Mouse (Mus musculus): ENCODE measurements at regions not wholly inside any gene's neighbourhood (a gene's known extent, or its start where the extent isn't known, plus 50 kb on each side); places are given as distances from the start of the nearest gene placed in this dataset.
A peak's percentile ranks its signal among the peaks of the same experiment; 100 is the strongest.

GRCm38 (mm10) chr4:142388476-142388875, 149.3 kb upstream of the Kazn start:
- no peak for DNase-seq (ENCODE audit: low spot score)

GRCm38 (mm10) chr4:142381168-142381567, 142.0 kb upstream of the Kazn start:
- DNase-seq (ENCODE audit: low spot score): no peak

GRCm38 (mm10) chr4:142378452-142378851, 139.3 kb upstream of the Kazn start:
- DNase-seq (ENCODE audit: low spot score): no peak

DNA sequence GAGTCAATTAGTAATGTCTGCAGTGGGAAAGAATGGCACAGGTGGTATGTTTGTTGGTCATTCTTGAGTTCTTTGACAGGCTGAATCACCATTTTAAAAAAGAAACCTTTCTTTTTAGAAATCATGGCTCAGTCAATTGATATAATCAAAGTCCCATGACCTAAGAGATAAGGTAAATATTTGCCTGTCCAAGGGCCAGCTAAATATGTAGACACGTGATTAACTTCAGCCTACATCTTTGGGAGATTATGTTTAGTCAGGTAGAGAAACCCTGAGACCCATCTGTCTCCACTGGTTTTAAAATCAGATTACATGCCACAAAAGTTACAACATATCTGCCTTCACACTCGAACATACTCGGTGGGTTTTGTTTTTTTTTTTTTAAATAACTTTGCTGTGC, 128.6 kb upstream of the Kazn start:
- DNase-seq (ENCODE audit: low spot score): no peak

DNA sequence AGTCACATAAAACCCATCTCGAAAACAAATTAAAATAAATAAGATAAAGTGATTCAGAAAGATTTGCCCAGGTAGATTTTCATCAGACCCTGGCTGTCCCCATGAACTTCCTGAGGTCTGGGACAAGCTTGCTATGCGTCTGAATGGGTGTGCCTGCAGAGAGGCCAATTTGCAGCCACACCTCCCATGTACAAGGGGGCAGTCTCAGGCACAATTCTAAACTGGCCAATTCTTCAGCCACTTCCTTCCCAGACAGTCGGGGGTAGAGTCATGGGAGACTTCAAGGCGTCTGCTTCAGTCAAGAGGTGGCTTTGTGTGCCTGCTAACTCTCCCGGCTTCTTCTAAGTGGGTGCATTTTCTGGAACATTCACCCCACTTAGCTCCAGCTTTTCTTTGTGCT, 122.9 kb upstream of the Kazn start:
- no peak for DNase-seq (ENCODE audit: low spot score)

GRCm38 (mm10) chr4:142358866-142359265, 119.7 kb upstream of the Kazn start:
- no peak for DNase-seq (ENCODE audit: low spot score)

- DNase-seq (ENCODE audit: low spot score): no peak
Observed at GRCm38 (mm10) chr4:142355387-142355786, 116.2 kb upstream of the Kazn start.

DNA sequence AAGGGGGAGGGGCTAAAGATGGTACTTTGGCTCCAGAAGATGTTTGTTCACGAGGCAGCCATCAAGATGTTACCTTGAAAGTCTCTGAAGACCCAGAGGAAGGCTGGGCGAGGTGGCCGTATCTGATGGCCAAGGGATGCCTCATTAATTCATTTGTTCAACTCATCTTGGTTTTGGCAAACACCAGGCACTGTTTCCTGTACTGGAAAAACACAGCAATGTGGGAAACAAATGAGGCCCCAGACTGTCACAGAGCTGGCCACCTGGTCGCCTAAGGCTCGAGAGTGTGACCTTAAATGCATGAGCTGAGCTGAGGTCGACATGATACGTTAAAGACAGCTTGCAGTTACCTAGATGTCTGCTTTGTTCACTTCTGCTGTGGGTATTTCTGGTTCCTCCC, 114.3 kb upstream of the Kazn start:
- no peak for DNase-seq (ENCODE audit: low spot score)

- no peak for DNase-seq (ENCODE audit: low spot score)
Observed at GRCm38 (mm10) chr4:142351831-142352230, 112.6 kb upstream of the Kazn start.

GRCm38 (mm10) chr4:142350986-142351385, 111.8 kb upstream of the Kazn start:
- DNase-seq (ENCODE audit: low spot score): no peak

GRCm38 (mm10) chr4:142348910-142349309, 109.7 kb upstream of the Kazn start:
- peak; percentile 21 for DNase-seq (ENCODE audit: low spot score)

GRCm38 (mm10) chr4:142342482-142343206, 103.4 kb upstream of the Kazn start:
- DNase-seq (ENCODE audit: low spot score): no peak

GRCm38 (mm10) chr4:142341305-142341704, 102.1 kb upstream of the Kazn start:
- DNase-seq (ENCODE audit: low spot score): no peak

DNA sequence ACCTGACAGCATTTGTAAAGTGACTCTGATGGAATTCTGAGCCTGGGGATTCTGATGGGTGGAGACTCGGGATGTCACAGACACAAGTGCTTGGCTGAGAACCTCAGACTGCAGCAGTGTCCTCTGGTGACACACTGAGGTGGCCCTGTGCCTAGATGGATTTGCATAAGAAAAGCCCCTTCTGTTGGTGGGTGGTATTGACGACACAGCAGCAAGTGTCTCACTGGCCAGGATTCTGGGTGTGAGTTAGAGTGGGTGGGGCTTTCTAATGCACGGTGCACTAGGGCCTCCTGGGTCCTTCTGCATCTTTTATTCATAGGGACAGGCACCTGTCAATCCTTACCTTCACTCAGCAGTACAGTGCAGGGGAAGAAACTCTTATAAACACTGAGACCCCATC, 100.9 kb upstream of the Kazn start:
- DNase-seq (ENCODE audit: low spot score): no peak

DNA sequence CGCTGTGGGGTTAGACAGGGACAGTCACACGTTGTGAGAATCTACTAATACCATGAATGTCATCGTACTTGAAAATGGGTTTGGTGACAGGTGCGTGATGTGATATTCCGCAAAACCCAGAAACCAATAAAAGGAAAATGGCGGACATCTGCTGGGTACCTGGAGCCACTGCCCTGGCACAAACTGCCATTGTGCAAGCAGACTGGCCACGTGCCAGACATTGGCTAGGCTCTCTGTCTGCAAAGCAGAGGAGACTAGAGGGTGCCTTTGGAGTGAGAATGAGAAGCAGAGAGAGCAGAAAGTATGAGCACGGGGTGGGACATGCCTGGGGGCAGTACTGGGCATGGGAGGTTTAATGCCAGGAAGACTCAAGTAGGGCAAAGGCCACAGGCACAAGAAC, 98.5 kb upstream of the Kazn start:
- no peak for DNase-seq (ENCODE audit: low spot score)

DNA sequence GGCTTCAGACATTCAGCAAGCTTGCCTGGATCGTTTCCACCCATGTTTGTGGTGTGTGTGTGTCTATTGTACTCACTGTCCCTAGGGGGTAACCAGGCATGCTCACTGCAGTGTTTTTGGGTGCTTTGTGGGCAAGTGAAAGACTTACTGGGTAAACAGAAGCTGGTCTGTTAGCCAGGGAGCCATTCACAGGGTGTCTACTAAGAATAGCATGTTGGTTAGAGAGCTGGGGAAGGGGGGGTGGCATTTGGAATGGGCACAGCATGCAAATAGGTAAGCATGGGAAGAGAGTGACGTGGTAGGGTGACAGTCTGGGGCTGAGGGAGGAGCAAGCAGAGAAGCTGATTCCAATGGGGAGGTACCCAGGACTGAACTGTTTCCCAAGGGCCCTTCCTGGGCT, 97.7 kb upstream of the Kazn start:
- DNase-seq (ENCODE audit: low spot score): no peak

DNA sequence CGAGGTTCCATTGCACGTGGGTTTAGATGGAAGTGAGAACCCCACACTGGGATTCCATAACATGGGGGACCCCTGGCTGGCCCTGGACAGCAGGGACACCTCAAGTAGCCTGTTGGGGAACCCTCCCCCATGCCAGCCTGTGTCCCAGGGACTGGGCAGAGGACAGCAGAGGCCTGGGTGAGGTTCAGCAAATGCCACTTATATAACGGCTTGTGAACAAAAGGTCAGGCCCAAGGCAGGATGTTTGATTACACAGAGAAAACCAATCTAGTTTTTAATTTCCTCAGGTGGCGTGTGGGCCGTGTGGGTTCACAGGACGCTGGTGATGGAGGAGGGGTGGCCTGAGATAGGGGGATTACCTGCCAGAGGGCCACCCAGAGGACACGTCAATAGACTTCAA, 94.9 kb upstream of the Kazn start:
- no peak for DNase-seq (ENCODE audit: low spot score)

DNA sequence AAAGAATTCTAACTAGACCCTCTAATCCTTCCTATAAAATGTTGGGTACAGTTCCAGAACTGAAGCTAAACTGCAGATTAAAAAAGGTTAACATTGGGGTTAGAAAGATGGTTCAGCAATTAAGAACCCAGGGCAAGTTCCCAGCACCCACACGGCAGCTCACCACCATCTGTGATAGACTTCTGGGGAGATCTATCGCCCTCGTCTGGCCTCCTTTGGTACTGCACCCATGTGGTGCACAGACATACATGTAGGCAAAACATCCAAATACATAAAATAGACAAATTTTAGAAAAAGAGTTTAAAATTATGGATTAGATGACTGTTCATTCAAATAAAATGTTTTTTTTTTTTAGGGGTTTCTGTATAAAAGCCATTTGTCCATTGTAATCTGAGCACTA, 91.4 kb upstream of the Kazn start:
- no peak for DNase-seq (ENCODE audit: low spot score)

- DNase-seq (ENCODE audit: low spot score): no peak
Observed at GRCm38 (mm10) chr4:142329600-142329999, 90.4 kb upstream of the Kazn start.

- DNase-seq (ENCODE audit: low spot score): no peak
Observed at GRCm38 (mm10) chr4:142326511-142326910, 87.3 kb upstream of the Kazn start.

DNA sequence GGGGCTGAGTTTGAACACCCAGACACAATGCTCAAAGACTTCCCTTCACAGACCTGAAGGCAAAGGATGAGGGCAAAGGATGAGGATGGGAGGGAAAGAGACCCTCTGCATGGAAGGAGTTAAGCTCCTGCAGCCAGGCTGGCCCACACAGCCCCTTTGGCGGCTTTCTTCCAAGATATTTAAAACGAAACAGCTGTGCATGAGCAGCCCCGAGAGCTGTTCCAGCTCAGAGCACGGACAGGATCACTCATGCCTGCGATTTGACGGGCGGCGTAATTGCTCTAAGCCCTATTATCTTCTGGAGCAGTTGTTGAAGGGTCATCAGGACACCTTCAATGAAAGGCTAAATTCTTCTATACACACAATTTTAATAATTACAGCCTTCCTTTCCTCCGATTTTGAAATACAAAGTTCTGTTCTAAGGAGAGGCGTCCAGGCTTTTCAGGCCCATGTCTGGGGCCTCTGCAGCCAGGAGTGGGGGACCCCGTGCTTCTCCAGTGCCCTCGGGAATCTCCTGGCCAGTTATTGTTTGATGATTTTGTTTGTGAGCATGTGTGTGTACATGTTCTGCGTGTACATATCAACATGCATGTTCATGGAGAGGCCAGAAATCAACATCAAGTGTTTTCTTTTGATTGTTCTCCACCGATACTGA, 82.1 kb upstream of the Kazn start:
- DNase-seq (ENCODE audit: low spot score): no peak

DNA sequence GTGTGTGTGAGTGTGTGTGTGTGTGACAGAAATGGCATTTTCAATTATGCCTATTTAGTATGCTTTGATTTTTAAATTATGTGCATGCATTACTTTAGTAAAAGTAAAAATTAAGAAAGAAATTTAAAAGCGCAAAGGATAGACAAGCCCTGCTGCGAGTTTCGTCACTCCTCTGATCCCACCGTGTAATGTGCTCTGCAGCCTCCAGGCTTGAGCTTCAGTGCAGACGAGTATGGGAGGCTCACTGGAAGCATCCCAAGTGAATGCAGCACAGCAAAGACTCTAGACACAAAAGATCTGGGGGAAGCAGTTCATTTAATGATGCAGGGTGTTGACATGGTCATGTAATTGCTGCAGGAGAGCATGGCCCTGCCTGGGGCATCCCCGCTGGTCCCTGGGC, 71.1 kb upstream of the Kazn start:
- no peak for DNase-seq (ENCODE audit: low spot score)

DNA sequence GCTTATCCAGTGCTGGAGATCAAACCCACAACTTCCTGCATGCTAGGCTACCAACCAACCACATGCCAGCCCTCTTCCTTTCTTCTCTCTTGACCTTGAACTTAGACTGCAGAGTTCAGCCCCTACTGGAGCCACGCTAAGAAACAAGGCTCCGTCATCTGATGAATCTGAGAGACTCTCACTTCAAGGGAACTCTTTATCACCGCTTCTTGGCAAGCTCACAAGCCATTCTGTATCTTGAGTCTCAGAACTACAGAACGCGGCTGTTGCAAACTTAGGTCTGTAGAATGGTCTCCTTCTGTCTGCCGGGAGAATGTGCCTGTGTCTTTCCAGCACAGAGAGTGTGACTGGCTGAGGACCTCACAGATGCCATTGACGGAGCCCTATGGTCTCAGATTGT, 69.1 kb upstream of the Kazn start:
- no peak for DNase-seq (ENCODE audit: low spot score)

DNA sequence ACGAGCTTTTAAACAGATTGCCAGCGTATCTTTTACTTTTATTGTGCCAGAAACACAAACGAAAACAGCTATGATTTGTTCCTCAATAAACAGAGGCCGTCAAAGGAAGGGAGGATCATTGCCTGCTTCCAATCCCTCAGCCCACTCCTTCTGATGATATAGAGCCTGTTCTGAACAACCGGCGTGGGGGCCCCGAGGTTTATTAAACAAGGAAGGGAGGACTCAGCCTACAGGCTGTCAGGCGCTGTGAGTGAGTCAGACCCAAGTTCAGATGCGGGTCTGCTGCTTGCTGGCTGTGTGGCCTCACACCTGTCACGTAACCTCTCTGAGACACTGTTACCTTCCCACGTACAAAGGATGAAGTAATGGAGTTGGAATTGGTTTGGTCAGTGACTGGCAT, 68.1 kb upstream of the Kazn start:
- DNase-seq (ENCODE audit: low spot score): no peak
